Mouse (Mus musculus) forebrain, embryonic 15.5 days (tissue): ENCODE data around the gene Mterf1b. TPM values are rescaled to one million over a fixed set of nuclear protein-coding genes. Genes with fewer than 3 reads are reported as not detected.

Source experiments
- polyA plus RNA-seq: library from polyadenylated mRNA; unstranded; fragments of >200 nt; fragmentation: Nextera tagmentation; extraction: Ambion mirVana; gene quantifications from 2 replicates; pipeline ENCODE4 v1.2.1, GENCODE M21; 2015

Gene Mterf1b
- polyA plus RNA-seq, 1 experiment from 2014 or later = 4.0 TPM

Other genes starting within 250 kb of the Mterf1b start
- gene Cyp51, start 87.6 kb upstream of the Mterf1b start, polyA plus RNA-seq = 118 and 128 TPM in 2 replicates